Mouse (Mus musculus) thymus, adult 2 months (tissue): Measurements from ENCODE around the gene Tle4.

Source experiments
- CTCF ChIP-seq: fragments of 200-500 bp; IDR thresholded peaks from 2 replicates; pipeline ENCODE4 v1.5.1; 2012; ENCODE audit warnings: mild to moderate bottlenecking, control low read depth, low read length, moderate library complexity, borderline replicate concordance; ENCODE audit not compliant: control insufficient read depth, poor library complexity, insufficient read depth; ENCODE audit errors: extremely low read depth
- POLR2A ChIP-seq: fragments of 200-500 bp; IDR thresholded peaks from 2 replicates; pipeline ENCODE4 v1.6.1; 2012; ENCODE audit warnings: mild to moderate bottlenecking, low read length, control low read depth, moderate library complexity; ENCODE audit not compliant: control insufficient read depth, poor library complexity, insufficient read depth; ENCODE audit errors: extremely low read depth

DNA sequence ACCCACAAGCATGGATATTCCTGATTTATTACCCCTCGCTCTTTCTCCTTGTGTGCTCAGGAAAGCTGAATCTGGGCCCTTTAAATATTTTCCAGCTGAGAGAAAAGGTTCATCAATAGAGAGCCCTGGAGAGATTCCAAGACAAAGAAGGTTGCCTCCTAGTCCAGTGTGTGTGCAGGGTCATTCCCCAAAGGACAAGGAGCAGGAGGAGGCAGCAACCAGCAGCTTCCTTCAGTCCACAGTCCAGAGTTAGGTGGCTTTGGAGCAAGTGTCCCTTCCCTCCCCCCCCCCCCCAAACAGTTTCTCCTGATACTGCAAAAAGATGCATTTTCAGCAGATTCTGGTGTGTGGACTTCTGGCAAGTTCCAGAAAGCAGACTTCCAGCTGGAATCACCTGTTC, 3.0 kb upstream of the Tle4 start:
- TF ChIP-seq POLR2A (no peak), CTCF (no peak)
